Mouse (Mus musculus) cerebellum, adult 8-10 months (tissue): Measurements from ENCODE around the gene Foxo1.

Experiments used
- DNase-seq: peaks from one replicate; pipeline ENCODE4 v3.0.0; 2022

Foxo1 gene

DNA sequence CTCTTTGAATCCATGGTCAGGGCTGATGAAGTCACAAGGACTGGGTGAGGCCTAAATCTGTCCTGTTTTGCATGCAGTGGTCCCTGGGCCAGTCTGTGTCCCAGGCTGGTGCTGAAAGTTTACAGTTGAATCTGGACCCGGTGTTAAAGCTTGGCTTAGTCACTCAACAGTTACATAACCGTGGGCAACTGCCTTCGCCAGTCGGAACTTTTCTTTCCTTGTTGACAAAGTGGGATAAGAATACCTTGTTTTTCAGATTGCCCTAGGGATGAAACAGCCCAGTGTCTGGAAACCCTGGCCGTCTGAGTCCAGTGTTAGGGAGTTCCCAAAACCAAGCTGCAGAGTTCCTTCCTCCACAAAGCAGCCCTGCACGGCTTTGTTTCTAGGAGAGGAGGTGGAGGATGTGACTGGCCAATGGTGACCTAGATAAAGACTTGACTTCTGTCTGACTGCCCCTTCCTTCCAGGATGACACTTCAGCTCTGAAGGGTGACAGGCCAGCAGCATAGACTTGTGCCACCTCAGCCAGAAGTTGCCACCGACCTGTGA, 101.8 kb downstream of the Foxo1 start:
- DNase-seq, result no peak

DNA sequence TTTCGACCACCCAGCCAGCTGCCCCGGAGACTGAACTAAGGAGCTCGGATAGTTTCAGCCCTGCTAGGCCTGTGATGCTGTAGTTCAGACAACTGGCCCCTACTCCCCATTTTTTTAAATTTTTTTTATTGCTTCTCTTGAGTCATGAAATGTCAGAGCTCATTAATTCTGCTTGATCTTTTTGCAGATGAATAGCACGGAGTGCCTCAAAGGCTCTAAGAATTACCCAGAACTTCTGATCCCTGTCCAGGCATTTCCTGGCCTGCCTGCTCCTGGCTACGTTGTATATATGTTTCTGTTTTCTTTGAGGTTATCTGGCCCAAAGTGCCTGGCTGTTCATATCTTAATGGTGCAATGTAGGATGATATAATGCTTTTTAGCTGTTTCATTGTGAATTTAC, 108.8 kb downstream of the Foxo1 start:
- DNase-seq, result no peak

DNA sequence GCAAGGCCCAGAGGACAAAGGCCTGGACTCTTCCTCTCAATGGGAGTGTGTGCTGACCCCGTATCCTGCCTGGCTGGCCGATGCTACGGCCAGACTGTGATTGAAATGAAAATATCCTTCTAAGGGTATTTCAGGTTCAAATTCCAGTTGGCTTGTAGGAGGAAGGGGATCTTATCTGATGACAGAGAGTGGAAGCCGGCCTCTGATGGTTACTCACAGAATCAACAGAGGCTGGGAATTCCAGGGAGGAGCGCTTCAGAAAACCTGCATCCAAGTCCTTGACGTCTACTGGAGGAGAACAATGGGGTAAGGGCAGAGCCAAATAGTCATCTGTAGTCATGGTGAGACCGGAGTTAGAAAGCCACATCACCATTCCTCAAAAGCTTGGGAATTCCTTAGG, 115.2 kb downstream of the Foxo1 start:
- DNase-seq, result no peak

DNA sequence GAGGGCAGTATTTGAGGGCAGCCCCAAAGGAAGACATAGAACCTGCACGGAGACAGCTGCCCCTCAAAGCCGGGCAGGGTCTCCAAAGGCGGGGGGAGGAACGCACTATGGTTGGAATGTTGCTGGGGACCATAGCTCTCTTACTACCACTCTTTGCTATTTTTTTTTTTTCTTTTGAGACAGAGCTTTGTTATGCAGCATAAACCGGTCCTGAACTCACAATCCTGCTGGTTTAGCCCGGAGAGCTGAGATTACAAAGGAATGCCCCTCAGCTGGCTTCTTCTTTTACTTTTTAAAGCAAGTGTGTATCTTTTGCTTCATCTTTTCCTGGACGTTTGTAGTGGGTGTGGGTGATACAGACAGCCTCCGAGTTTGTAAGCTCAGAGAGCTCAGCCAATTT, 118.2 kb downstream of the Foxo1 start:
- no peak for DNase-seq

DNA sequence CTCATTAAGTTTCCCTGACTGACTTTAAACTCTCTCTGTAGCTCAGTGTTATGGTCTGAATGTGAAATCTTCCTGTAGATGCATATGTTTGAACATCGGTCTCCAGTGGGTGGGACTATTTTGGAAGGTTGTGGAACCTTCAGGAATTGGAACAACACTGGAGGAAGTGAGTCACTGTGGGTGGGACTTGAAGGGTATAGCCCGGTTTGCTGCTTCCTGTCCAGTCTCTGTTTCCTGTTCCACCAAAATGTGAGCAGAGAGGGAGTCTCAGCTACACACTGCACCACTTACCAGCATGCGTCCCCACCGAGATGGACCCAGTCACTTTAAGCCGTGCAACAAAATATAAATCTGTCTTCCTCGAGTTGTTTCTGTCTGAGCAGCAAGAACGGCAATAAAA, 122.2 kb downstream of the Foxo1 start:
- DNase-seq, result no peak

DNA sequence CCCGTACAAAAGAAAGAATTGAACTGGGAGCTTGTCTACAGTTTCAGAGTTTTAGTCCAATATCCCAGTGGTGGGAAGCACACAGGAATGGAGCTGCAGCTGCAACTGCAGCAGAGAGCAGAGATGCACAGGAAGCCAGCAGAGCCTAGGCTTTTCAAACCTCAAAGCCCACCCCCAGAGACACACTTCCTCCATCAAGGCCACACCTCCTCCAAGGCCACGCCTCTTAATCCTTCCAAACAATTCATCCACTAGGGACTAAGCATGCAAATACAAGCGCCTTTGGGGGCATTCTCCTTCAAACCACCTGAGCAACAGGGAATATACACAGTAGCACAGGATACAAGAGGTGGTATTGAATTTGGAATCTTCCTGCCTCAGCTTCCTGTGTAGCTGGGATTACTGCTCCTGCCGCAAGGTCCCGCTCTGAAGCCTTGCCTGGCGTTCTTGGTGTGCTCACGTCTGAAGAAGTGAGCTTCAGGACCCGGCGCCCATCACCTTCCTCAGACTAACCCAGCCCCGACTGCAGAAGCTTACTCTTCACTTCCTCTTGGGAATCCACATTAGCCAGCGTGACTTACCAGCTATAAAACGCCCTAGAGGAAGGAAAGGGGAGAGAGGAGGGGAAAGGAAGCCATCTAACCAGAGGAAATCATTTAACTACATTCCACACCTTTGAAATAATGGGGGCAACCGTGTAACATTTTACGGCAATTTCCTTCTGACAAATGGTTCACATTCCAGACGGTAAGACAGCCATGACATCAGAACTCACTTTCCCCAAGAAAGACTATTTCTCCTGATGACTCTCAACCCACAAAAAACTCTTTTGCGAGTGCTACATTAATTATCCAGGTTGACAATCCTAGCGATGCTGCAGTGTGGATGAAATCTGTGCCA, 122.9 kb downstream of the Foxo1 start:
- DNase-seq, result no peak

DNA sequence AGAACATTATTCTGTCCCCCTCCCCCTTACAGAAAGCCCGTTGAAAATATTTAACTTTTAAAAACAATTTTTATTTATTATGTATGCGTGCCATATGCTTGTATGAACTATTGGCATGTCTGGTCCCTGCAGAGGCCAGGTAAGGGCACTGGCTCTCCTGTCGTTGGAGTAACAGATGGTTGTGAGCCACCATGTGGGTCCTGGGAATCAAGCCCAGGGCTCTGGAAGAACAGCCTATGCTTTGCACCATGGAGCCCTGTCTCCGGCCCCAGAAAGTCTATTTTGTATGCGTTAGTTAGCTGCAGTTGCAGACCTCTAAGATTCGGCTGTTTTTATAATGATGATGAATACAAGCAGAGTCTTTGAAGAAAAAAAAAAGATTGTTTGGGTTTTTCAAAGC, 123.8 kb downstream of the Foxo1 start:
- peak; percentile 84 for DNase-seq

DNA sequence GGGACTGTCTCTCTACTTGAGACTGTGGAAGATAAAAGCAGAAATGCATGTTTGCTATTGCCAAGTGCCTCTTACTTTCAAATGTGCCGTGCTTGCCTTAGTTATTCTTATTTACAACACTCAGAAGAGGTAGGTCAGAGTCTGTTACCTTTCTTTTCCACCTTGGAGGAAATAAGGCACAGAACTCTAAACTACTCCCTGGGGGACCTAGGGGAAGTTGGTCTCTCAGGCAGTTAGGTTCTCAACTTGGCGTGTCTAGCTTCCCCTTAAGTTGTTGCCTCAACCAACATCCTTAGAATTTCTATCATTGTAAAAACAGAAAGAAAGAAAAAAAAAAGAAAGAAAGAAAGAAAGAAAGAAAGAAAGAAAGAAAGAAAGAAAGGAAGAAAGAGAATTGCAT, 124.4 kb downstream of the Foxo1 start:
- no peak for DNase-seq

DNA sequence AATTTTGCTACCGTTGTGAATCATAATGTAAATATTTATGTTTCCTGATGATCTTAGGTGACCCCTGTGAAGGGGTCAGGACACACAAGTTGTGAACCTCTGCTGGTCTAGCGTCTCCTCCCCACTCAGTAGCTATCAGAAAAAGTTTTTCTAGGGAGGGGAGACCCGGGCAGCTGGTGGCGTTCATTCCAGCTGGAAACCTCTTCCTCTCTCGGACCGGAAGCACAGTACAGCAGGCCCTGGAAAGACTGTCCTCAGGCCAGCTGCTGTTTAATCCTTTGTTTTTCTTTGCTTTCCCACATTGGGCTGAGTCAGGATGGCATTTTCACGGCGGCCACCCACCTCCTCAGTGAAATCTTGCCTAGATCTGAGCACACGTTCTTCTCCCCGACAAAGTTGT, 125.0 kb downstream of the Foxo1 start:
- no peak for DNase-seq

DNA sequence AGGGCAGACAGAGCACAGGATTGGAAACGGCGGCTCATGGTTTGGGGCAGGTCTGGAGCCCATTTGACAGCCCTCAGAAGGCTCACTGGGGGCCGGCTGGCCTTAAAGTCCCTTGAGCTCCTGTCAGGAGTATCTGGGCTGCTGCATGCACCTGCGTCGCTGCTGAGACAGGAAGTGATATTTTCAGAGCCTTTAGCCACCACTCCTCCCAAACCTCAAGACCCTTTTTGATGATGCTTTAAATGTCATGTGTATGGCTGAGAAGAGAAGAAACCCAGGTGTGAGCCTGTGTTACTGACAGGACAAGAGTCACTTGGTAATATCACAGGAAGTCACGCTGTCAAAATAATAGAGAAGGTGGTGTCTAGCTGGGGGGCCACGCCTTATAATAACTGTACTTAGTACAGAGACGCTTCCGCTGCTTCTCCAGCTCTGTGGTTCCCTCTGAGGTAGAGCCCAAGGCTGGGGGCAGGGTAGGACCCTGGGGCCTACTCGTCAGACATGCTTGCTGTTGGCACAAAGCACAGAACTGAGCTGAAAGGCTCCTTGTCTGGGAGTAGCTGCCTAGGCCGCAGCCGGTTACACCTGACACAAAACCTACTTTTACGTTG, 128.1 kb downstream of the Foxo1 start:
- no peak for DNase-seq

DNA sequence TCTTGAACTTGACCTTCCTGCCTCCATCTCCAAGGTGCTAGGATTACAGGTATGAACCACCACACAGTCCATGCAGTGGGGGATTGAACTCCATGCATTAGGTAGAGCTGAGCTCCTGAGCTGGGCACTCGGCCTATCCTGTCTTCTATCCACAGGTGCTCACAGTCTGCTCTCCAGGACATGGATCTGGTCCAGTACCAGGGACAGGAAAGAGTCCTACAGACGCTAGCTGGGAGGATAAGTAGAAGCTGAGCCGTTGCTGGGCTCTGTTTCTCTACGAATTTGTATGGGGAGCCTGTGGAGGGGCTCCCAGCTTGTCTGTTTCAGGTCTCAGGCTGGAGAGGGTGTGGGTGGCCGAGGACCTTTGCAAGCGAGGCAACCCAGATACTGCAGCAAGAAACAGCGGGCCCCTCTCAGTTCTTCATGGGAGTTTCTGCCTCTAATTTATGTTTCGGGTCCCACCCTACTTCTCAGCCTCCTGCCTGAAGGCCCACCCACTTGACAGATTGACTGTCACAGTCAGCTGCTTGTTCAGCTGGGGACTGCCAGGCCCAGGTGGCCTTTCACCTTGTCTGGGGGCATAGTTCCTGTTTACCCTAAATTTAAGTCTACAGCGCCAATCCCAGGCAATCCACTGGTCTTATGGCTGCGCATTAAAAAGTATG, 128.9 kb downstream of the Foxo1 start:
- DNase-seq, result peak; percentile 75

DNA sequence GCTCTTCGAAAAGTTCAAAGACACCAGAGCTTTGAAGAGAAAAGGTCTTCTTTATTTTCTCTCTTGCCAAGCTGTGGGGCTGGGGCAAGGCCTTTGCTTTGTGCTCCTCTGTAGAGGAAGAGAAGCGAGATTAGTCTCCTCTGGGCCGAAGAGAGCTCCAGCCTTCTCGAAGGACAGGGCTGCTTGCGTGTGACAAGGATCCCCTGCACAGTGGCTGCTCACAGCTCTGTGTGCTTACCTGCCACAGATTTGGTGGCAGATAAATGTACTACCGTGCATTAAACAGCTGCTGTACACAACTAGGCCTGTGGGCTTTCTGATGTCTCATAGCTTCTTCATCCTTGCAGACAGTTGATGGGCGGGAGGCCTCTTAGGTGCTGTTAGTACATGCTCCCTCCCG, 129.8 kb downstream of the Foxo1 start:
- no peak for DNase-seq

DNA sequence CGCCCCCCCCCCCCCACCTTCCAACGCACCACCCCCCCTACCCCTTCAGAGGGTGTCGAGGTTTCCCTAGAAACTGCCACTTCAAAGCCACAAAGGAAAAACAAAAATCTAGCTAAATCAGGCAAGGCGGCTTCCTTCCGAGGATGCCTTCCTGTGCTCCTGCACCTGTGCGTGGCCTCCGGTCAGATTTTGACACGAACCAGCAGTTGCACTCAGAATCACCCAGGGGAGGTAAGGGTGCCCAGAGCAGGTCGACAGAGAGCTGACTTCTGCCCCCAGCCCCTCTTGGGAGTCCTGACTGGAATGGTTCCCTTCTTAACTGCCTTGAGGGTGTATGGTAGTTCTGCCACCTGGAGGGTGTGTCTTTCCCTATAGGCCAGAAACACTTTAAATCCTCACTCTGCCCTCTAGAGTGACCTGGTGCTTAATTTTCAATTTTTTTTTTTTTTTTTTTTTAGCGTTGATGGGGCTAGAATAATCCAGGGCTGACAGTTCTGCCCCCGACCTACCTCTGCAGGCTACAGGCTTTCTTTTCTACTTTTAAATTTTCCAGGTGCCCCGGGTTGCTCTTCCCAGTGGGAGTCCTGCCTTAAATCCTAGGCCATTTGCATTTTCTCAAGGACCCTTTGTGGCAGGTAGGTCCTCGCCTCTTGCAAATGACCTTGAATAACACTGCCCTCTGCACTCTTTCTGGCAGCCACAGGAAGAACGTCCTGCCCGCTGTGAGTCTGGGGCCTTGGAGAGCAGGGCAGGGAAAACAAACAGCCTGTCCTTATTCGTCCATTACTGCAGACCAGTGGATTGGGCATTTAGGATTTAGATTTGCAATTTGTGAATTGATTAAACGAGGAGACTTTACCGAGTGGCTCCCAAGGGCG, 132.4 kb downstream of the Foxo1 start:
- no peak for DNase-seq

DNA sequence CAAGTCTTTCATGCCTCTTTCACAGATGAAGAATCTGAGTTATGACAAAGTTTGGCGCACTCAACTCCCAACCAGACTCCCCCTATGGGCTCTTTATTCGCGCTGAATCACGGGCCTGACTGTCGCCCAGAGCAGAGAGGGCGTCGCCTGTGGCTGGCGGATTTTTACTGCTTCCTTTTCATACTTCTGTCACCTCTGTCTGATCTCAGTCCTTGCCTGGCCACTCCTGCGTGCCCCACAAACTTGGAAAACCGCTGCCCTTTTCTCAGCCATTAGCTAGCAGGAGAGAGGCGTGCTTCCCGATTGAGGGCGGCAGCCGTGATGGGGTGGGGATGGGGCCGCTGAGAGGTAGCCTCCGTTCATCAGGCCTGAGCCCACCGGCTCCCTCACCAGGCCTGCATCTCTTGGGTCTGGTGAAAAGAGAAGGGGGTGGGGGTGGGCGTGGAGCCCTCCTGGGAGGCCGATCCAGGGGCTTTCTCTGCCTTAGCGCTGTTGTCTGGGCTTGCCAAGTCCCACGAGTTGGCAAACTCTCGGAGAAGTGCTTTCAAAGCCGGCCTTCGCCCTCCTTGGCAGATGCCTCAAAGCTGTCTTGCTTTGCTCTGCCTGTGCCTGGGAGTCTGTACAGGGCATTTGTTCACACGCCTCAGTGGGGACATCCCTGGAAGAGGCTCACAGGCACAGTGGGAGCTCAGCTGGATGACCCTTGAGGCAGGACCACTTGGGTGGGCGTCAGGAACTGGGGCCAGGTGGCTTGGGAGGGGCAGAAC, 133.2 kb downstream of the Foxo1 start:
- no peak for DNase-seq
